Mouse (Mus musculus) natural killer cell, adult 2 months (primary cell): ENCODE data around the gene Phf11c.
A peak's percentile ranks its signal among the peaks of the same experiment; 100 is the strongest.
"Not testable (repeated sequence)": the region's sequence is repeated elsewhere in the genome, so short reads cannot be mapped to it uniquely, and the experiment has no call there.

Experiments used
- DNase-seq, 2 experiments: peaks; one replicate each; pipeline ENCODE4 v3.0.0; 2022; ENCODE audit warnings: low spot score in 2 of 2

Gene Phf11c

GRCm38 (mm10) chr14:59395281-59395680 is at the start of gene Phf11c:
Gene Phf11c (minus strand): TSS chr14:59395381.
- DNase-seq, result no peak

GRCm38 (mm10) chr14:59441472-59441805 is 46.3 kb upstream of the Phf11c start:
- no peak for DNase-seq

- DNase-seq, result peak; percentile 92 to 94
These were observed 45.6 kb upstream of the Phf11c start, which contains the start of the genes Setdb2 and Cab39l for GRCm38 (mm10) chr14:59440558-59441471. Gene Setdb2 (minus strand): TSS chr14:59440884. Gene Cab39l (plus strand): TSS chr14:59440972.

- DNase-seq, result no peak
These were observed 44.9 kb upstream of the Phf11c start for GRCm38 (mm10) chr14:59440039-59440438.

- DNase-seq, result peak in 1 of 2 experiments; percentile 44
These were observed 43.3 kb upstream of the Phf11c start for GRCm38 (mm10) chr14:59438505-59438904.

GRCm38 (mm10) chr14:59437398-59437797 is 42.2 kb upstream of the Phf11c start:
- no peak for DNase-seq

- no peak for DNase-seq
These were observed 40.0 kb upstream of the Phf11c start for GRCm38 (mm10) chr14:59435206-59435605.

GRCm38 (mm10) chr14:59433902-59434301 is 38.7 kb upstream of the Phf11c start:
- DNase-seq, result no peak

- no peak for DNase-seq
These were observed 35.4 kb upstream of the Phf11c start for GRCm38 (mm10) chr14:59430556-59430955.

- no peak for DNase-seq
These were observed 27.9 kb upstream of the Phf11c start for GRCm38 (mm10) chr14:59422912-59423663.

GRCm38 (mm10) chr14:59418171-59418570 is 23.0 kb upstream of the Phf11c start:
- no peak for DNase-seq

- not testable (repeated sequence) for DNase-seq
These were observed 19.8 kb upstream of the Phf11c start for GRCm38 (mm10) chr14:59414979-59415378.

- DNase-seq, result peak; percentile 24 to 68
These were observed 1.8 kb upstream of the Phf11c start for GRCm38 (mm10) chr14:59396999-59397398.

GRCm38 (mm10) chr14:59390181-59390580 is 5.0 kb downstream of the Phf11c start:
- DNase-seq, result not testable (repeated sequence)

GRCm38 (mm10) chr14:59389532-59389931 is 5.6 kb downstream of the Phf11c start:
- DNase-seq, result no peak

- no peak for DNase-seq
These were observed 24.7 kb downstream of the Phf11c start for GRCm38 (mm10) chr14:59370348-59371068.

- DNase-seq, result no peak
These were observed 28.6 kb downstream of the Phf11c start for GRCm38 (mm10) chr14:59366386-59367105.

GRCm38 (mm10) chr14:59365244-59365644 is 29.9 kb downstream of the Phf11c start, which contains the start of gene Phf11d:
Gene Phf11d (minus strand): TSS chr14:59365470.
- no peak for DNase-seq

GRCm38 (mm10) chr14:59341189-59341588 is 54.0 kb downstream of the Phf11c start, which contains the start of gene Phf11b:
Gene Phf11b (minus strand): TSS chr14:59341351.
- DNase-seq, result peak; percentile 28 to 39

- no peak for DNase-seq
These were observed 55.6 kb downstream of the Phf11c start for GRCm38 (mm10) chr14:59339541-59339940.

GRCm38 (mm10) chr14:59336056-59336455 is 59.1 kb downstream of the Phf11c start:
- DNase-seq, result not testable (repeated sequence)
